Mouse (Mus musculus): Measurements from ENCODE around the gene Ifnar2. TPM values are rescaled to one million over a fixed set of nuclear protein-coding genes. Genes with fewer than 3 reads are reported as not detected.

Gene Ifnar2
- polyA plus RNA-seq, 1 experiment, result 4.7 TPM

DNA sequence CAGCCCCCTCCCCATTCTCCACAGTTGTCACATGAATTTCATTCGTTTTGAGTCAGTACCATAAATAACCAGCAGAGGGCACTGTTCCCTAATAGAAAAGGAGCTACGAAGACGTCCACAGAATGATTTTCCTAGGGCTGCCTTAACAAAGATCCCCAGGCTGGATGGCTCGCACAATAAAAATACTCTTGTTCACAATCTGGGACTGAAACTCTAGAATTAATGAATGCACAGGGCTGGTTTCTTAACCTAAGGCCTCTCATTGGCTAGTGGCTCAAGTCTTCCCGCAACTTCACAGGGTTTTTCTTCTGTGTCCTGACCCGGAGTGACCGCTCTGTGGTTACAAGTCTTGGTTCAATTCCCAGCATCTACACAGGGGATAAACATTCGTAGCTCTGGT, 14.0 kb upstream of the Ifnar2 start:
- Histone ChIP-seq H3K4me3 (ENCODE audit: control insufficient read depth, low read depth, low read length) (no peak overlapping the region), H3K4me1 (ENCODE audit: control insufficient read depth, insufficient read depth, low read length) (peaks cover 3% of the 10 kb centered on the region), H3K27ac (ENCODE audit: control insufficient read depth, insufficient read depth, low read depth, low read length) (no peak overlapping the region), H3K36me3 (ENCODE audit: control insufficient read depth, insufficient read depth, low read length) (no peaks in the 10 kb centered on the region), H3K27me3 (ENCODE audit: control insufficient read depth, insufficient read depth, low read length) (no peaks in the 10 kb centered on the region)
- TF ChIP-seq POLR2A (IDR thresholded peaks at IDR 0.05; ENCODE audit: control insufficient read depth, low read depth, low read length), result no peak
- peak; percentile 34; the same call in 1 of the 2 replicates for TF ChIP-seq CTCF (IDR thresholded peaks at IDR 0.05; ENCODE audit: control insufficient read depth, insufficient read depth, insufficient replicate concordance, low read depth, low read length)

DNA sequence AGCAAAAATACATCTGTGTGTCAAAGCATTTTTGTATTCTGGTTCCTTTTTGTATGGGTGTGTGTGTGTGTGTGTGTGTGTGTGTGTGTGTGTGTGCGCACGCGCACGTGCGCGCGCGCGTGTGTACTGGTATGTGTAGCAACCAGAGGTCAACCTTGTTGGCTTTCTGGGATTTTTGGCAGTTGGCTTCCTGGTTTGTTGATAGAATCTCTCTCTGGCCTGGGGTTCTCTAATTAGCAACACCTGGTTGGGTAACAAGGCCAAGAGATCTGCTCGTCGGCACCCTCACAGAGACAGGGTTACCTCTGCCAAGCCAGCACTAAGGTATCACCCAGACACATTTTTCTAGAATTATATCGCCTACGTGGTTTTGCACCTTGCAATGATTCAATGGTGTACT, 13.1 kb upstream of the Ifnar2 start:
- no peak for TF ChIP-seq POLR2A (IDR thresholded peaks at IDR 0.05; ENCODE audit: control insufficient read depth, low read depth, low read length)
- Histone ChIP-seq H3K27me3 (ENCODE audit: control insufficient read depth, insufficient read depth, low read length) (no peaks in the 10 kb centered on the region), H3K27ac (ENCODE audit: control insufficient read depth, insufficient read depth, low read depth, low read length) (no peak overlapping the region), H3K4me1 (ENCODE audit: control insufficient read depth, insufficient read depth, low read length) (peaks cover 3% of the 10 kb centered on the region), H3K4me3 (ENCODE audit: control insufficient read depth, low read depth, low read length) (no peak overlapping the region), H3K36me3 (ENCODE audit: control insufficient read depth, insufficient read depth, low read length) (no peaks in the 10 kb centered on the region)

DNA sequence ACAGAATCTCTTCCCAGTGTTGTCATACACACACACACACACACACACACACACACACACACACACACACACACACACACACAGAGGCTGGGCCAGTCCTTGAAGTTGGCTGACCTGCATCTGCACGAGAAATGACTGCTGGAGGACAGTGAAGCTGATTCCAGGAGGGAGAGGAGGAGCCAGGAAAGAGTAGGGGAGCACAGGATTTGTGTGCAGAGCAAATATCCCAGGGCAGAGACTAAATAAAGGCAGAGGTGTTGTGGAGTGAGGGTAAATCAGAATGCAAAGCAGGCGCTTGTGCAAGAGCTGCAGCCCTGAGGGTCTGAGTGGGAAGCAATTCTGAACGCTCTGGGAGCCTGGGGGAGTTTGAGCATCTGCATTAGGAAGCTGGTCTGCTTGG, 12.4 kb upstream of the Ifnar2 start:
- TF ChIP-seq POLR2A (IDR thresholded peaks at IDR 0.05; ENCODE audit: control insufficient read depth, low read depth, low read length) (no peak), CTCF (IDR thresholded peaks at IDR 0.05; ENCODE audit: control insufficient read depth, insufficient read depth, insufficient replicate concordance, low read depth, low read length) (no peak)
- H3K36me3 ChIP-seq (ENCODE audit: control insufficient read depth, insufficient read depth, low read length), result no peaks in the 10 kb centered on the region
- no peak overlapping the region for H3K27ac ChIP-seq (ENCODE audit: control insufficient read depth, insufficient read depth, low read depth, low read length)
- no peak overlapping the region for H3K4me3 ChIP-seq (ENCODE audit: control insufficient read depth, low read depth, low read length)
- no peaks in the 10 kb centered on the region for H3K27me3 ChIP-seq (ENCODE audit: control insufficient read depth, insufficient read depth, low read length)
- peaks cover 3% of the 10 kb centered on the region for H3K4me1 ChIP-seq (ENCODE audit: control insufficient read depth, insufficient read depth, low read length)

DNA sequence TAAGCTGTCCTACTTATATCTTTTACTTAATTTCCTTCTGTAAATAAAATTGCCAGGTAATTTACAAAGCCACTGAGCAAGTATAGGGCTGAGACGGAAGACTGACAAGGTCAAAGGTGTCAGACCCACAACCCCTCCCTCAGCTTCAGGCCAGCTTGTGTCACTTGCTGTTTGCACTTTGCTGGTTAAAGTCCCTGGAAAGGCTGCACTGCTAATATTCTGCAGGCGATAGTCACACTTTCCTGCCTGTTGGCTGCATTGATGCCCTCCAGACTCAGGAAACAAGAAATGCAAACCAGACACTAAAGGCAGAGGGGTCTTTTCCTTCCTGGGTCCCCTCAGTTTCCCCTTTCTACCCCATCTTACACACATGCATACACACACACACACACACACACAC, 10.6 kb upstream of the Ifnar2 start:
- Histone ChIP-seq H3K27me3 (ENCODE audit: control insufficient read depth, insufficient read depth, low read length) (no peaks in the 10 kb centered on the region), H3K36me3 (ENCODE audit: control insufficient read depth, insufficient read depth, low read length) (no peaks in the 10 kb centered on the region), H3K4me1 (ENCODE audit: control insufficient read depth, insufficient read depth, low read length) (peaks cover 3% of the 10 kb centered on the region), H3K4me3 (ENCODE audit: control insufficient read depth, low read depth, low read length) (no peak overlapping the region), H3K27ac (ENCODE audit: control insufficient read depth, insufficient read depth, low read depth, low read length) (no peak overlapping the region)
- no peak for TF ChIP-seq CTCF (IDR thresholded peaks at IDR 0.05; ENCODE audit: control insufficient read depth, insufficient read depth, insufficient replicate concordance, low read depth, low read length)
- no peak for TF ChIP-seq POLR2A (IDR thresholded peaks at IDR 0.05; ENCODE audit: control insufficient read depth, low read depth, low read length)

DNA sequence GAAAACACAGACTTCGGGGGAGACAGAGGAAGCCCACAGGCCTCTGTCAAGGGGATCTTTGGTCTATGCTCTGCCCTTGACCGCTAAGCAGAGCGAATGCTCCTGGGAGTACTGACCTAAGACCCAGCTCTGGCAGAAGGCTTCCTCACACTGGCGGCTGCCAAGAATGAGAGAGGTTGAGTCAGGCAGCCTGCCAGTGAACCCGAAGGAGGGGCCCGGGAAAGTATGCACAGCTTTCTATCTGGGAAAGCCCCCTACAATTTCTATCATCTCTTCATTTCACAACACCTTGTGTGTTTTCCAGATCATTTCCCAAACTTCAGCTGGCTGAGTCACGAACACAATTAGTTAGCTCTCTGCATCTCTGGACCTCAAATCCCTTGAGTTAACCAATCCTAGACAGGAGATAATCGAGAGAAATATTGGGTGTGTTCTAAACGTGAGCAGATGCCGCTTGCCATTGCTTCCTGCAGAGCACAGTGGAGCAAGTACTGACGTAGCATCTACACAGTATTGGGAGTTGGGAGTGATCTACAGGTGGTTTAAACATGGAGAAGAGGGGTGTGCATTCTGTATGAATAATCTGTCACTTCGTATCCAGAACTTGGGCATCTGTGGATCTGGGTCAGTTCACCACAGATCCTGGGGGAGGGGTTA, 9.8 kb upstream of the Ifnar2 start:
- Histone ChIP-seq H3K36me3 (ENCODE audit: control insufficient read depth, insufficient read depth, low read length) (no peaks in the 10 kb centered on the region), H3K27me3 (ENCODE audit: control insufficient read depth, insufficient read depth, low read length) (no peaks in the 10 kb centered on the region), H3K4me3 (ENCODE audit: control insufficient read depth, low read depth, low read length) (no peak overlapping the region), H3K27ac (ENCODE audit: control insufficient read depth, insufficient read depth, low read depth, low read length) (no peak overlapping the region), H3K4me1 (ENCODE audit: control insufficient read depth, insufficient read depth, low read length) (peaks cover 3% of the 10 kb centered on the region)
- no peak for TF ChIP-seq POLR2A (IDR thresholded peaks at IDR 0.05; ENCODE audit: control insufficient read depth, low read depth, low read length)
- TF ChIP-seq CTCF (IDR thresholded peaks at IDR 0.05; ENCODE audit: control insufficient read depth, insufficient read depth, insufficient replicate concordance, low read depth, low read length), result no peak

DNA sequence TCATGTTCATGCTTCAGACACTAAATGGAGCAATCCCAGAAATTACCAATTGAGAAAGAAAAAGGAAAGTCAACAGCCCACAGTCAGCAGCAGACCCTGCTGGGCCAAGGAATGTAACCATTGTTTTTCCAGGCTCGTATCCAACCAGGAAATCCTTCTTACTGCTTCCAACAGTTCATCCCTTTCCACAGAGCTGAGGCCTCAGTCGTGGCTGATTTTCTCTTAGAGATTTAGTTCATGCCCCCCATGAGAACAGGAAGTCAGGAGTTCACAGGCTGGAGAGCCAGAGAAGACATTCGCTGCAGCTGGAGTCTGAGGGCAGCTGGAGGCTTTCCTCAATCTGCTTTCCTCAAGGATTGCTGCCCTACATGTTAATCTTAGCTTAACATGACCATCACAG, 9.1 kb upstream of the Ifnar2 start:
- Histone ChIP-seq H3K27ac (ENCODE audit: control insufficient read depth, insufficient read depth, low read depth, low read length) (0 out of 2 replicates have a peak overlapping the region, but pooled peaks have one; percentile 11), H3K27me3 (ENCODE audit: control insufficient read depth, insufficient read depth, low read length) (no peaks in the 10 kb centered on the region), H3K36me3 (ENCODE audit: control insufficient read depth, insufficient read depth, low read length) (no peaks in the 10 kb centered on the region), H3K4me3 (ENCODE audit: control insufficient read depth, low read depth, low read length) (no peak overlapping the region), H3K4me1 (ENCODE audit: control insufficient read depth, insufficient read depth, low read length) (peaks cover 3% of the 10 kb centered on the region)
- TF ChIP-seq POLR2A (IDR thresholded peaks at IDR 0.05; ENCODE audit: control insufficient read depth, low read depth, low read length) (no peak), CTCF (IDR thresholded peaks at IDR 0.05; ENCODE audit: control insufficient read depth, insufficient read depth, insufficient replicate concordance, low read depth, low read length) (no peak)

DNA sequence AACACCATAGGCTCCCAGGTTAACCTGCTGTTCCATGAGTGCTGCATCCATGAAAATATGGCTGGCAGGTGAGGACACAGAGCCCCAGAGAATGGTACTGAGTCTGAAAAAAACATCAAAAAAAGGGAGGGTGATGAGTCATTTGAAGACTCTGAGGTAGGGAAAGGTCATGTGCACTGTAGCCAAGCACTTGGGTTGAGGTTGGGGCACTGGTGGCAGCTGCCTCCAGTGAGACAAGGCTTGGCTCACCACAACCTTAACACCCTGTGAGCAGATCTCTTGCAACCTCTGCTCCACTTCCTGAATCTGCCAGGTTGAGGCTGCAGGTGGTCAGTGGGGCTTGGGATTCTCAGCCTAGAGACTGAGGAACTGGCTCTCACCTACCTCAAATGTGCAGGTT, 6.0 kb upstream of the Ifnar2 start:
- Histone ChIP-seq H3K27ac (ENCODE audit: control insufficient read depth, insufficient read depth, low read depth, low read length) (peak overlapping the region; percentile 8; the same call in 1 of the 2 replicates), H3K36me3 (ENCODE audit: control insufficient read depth, insufficient read depth, low read length) (no peaks in the 10 kb centered on the region), H3K4me1 (ENCODE audit: control insufficient read depth, insufficient read depth, low read length) (no peaks in the 10 kb centered on the region)

More for the DNA sequence above, 6.0 kb upstream of the Ifnar2 start:
- Histone ChIP-seq H3K4me3 (ENCODE audit: control insufficient read depth, low read depth, low read length) (no peak overlapping the region), H3K27me3 (ENCODE audit: control insufficient read depth, insufficient read depth, low read length) (no peaks in the 10 kb centered on the region)
- TF ChIP-seq CTCF (IDR thresholded peaks at IDR 0.05; ENCODE audit: control insufficient read depth, insufficient read depth, insufficient replicate concordance, low read depth, low read length) (no peak), POLR2A (IDR thresholded peaks at IDR 0.05; ENCODE audit: control insufficient read depth, low read depth, low read length) (no peak)

All from testis, adult 2 months (tissue).